Mouse (Mus musculus) G1E (cell line): ENCODE data around the gene Myo3a. TPM values are rescaled to one million over a fixed set of nuclear protein-coding genes. Genes with fewer than 3 reads are reported as not detected.
"Not testable (repeated sequence)": the region's sequence is repeated elsewhere in the genome, so short reads cannot be mapped to it uniquely, and the experiment has no call there.

ENCODE experiments used
- ATAC-seq: 2 replicates; pipeline ENCODE4 v1.8.0; 2016; ENCODE audit warnings: mild to moderate bottlenecking; ENCODE audit not compliant: insufficient number of reproducible peaks, poor library complexity, low FRiP score, severe bottlenecking; ENCODE audit errors: extremely low read depth
- DNase-seq: peaks from one replicate; pipeline ENCODE4 v3.0.0; 2012; ENCODE audit warnings: low spot score
- H3K27me3 ChIP-seq: 2 replicates; pipeline ENCODE4 v1.6.1; 2012; ENCODE audit warnings: mild to moderate bottlenecking, low read length, inconsistent platforms; ENCODE audit not compliant: insufficient read depth
- H3K36me3 ChIP-seq: replicated peaks from 2 replicates; pipeline ENCODE3; 2012; ENCODE audit warnings: mild to moderate bottlenecking, inconsistent platforms
- H3K4me1 ChIP-seq: 2 replicates; pipeline ENCODE4 v1.6.1; 2012; ENCODE audit warnings: low read depth, low read length, inconsistent platforms, mixed read lengths; ENCODE audit not compliant: insufficient read depth
- H3K4me3 ChIP-seq: 2 replicates; pipeline ENCODE4 v1.5.1; 2012; ENCODE audit warnings: low read depth, mild to moderate bottlenecking, inconsistent platforms, low read length, moderate library complexity, mixed read lengths
- H3K9me3 ChIP-seq: replicated peaks from 2 replicates; pipeline ENCODE4 v1.6.1; 2012; ENCODE audit warnings: inconsistent platforms
- CTCF ChIP-seq: IDR thresholded peaks from 2 replicates; pipeline ENCODE4 v1.5.1; 2012; ENCODE audit warnings: low read depth, low read length, inconsistent platforms, mixed read lengths
- GATA1 ChIP-seq: IDR thresholded peaks from 2 replicates; pipeline ENCODE4 v1.6.1; 2012; ENCODE audit warnings: borderline replicate concordance, low read length, inconsistent platforms, mixed read lengths
- GATA2 ChIP-seq: IDR thresholded peaks from 2 replicates; pipeline ENCODE4 v1.6.1; 2012; ENCODE audit warnings: low read depth, low read length, inconsistent platforms, borderline replicate concordance
- POLR2AphosphoS5 ChIP-seq: IDR thresholded peaks from 2 replicates; pipeline ENCODE4 v1.6.1; 2012; ENCODE audit warnings: low read depth, low read length, inconsistent platforms; ENCODE audit not compliant: insufficient replicate concordance
- TAL1 ChIP-seq: conservative IDR thresholded peaks from 2 replicates; pipeline ENCODE4 v1.6.1; 2012; ENCODE audit warnings: low read depth, low read length, inconsistent platforms, mixed read lengths
- polyA plus RNA-seq: library from polyadenylated mRNA; stranded (reverse); fragments of >175 nt; gene quantifications from 2 replicates; pipeline ENCODE4 v1.2.3, GENCODE M21; 2012
- total RNA-seq, 2 experiments: library from RNA; stranded (forward) in 1 of 2; stranded (reverse) in 1 of 2; fragments of 200-1000 nt in 1 of 2; fragments of >200 nt in 1 of 2; fragmentation: Nextera tagmentation in 1 of 2; gene quantifications; 2 replicates each; pipeline ENCODE4 v1.2.3; 2014 to 2017

Myo3a gene
- total and polyA plus RNA-seq, 3 experiments, result 0.16 TPM; not detected in 2

DNA sequence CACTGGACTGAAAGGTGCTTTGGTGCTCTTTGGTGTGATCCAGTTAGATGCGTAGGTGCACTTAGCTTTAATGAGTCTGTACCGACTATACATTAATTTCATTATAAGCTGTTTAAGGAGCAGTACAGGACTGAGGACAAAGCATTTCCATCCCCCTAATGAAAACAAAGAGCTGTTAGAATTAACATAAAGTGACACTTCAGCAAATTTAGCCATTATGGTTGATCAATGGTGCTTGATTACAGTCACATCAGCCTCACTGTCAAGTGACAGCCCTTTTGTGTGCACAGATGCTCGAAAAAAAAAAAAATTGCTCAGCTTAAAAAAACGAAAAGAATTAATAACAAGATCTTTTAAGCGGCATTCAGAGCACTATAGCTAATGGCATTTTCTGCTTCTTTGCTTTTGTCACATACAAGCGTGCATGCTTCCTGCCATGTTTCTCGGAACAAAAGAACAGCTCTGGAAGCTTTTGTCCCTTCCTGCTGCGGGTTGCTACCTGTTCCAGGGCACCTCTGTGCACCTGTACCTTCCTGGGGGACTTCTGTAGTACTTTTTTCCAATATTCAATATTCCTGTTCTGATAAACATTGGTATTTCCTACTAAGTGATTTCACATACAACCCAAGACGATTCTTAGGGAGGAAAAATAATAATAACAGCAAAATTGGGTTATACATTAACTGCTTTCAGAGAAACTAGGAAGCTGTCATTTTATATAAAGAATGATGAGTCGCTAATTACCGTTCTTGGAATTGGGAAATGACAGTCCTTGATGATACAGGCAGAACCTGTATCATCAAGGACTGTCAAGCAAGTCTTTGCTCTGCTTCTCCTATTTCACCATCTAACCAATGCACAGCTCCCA is 66.5 kb downstream of the Myo3a start:
- no peaks in the 10 kb centered on the region for H3K27me3 ChIP-seq
- no peaks in the 10 kb centered on the region for H3K36me3 ChIP-seq
- no peak for ATAC-seq
- H3K4me1 ChIP-seq, result no peaks in the 10 kb centered on the region
- H3K4me3 ChIP-seq, result no peak overlapping the region
- H3K9me3 ChIP-seq, result no peaks in the 10 kb centered on the region
- TF ChIP-seq GATA2, result no peak
- TF ChIP-seq GATA1, result no peak
- no peak for TF ChIP-seq CTCF
- TF ChIP-seq TAL1, result no peak
- no peak for DNase-seq

GRCm38 (mm10) chr2:22294447-22294738 is 67.1 kb downstream of the Myo3a start:
- Histone ChIP-seq H3K4me3 (no peak overlapping the region), H3K9me3 (no peaks in the 10 kb centered on the region), H3K36me3 (no peaks in the 10 kb centered on the region), H3K27me3 (no peaks in the 10 kb centered on the region), H3K4me1 (no peaks in the 10 kb centered on the region)
- ATAC-seq, result no peak
- no peak for DNase-seq
- TF ChIP-seq GATA2 (no peak), TAL1 (no peak), POLR2AphosphoS5 (no peak), GATA1 (no peak), CTCF (no peak)

DNA sequence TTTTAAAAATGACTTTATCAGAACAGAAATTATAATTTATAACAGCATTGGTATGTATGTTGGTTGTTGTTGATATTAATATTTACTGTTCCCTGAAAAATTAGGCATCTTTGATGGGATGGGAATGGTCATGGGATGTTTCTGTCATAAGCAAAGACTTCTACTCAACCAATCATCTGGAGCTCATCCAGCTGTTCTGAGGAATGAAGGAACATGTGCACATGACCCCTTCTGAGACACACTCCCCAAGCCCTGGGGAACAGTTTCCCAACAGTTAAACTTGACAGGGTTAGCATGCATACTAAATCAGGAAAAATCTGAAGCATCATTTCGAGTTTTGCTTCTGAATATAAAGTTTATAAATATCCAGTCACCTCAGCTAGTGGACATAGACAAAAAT is 70.6 kb downstream of the Myo3a start:
- Histone ChIP-seq H3K9me3 (no peaks in the 10 kb centered on the region), H3K36me3 (no peaks in the 10 kb centered on the region), H3K4me1 (no peaks in the 10 kb centered on the region), H3K27me3 (no peaks in the 10 kb centered on the region), H3K4me3 (no peak overlapping the region)
- DNase-seq (no peak), ATAC-seq (no peak)
- TF ChIP-seq POLR2AphosphoS5, result no peak

DNA sequence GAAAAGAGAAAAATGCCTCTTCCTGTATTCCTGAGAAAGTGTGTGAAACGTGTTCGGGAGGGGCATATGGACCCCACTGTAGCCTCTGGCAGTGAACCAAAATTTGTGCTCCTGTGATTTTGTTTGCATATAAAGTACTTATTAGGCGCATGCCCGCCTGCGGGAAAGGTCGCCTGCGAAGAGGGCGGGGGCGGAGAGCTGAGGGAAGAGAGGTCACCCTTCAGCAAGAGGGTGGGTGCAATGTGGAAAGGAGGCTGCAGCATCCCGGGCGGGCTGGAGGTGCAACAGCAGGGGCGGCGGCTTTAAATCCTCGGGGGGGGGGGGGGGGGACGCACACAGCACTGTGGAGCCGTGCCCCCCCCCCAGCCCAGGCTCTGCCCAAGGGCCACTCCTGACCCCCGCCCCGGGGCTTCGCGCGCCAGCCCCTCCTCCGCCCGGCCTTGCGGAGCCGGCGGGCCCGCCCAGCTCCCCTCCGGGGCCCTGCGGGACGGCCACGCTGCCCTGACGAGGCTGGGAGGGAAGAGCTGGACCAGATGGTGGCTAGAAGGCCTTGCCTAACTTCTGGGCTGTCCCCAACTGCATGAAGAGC is 111.1 kb downstream of the Myo3a start:
- Histone ChIP-seq H3K4me3 (no peak overlapping the region), H3K9me3 (no peaks in the 10 kb centered on the region), H3K36me3 (no peaks in the 10 kb centered on the region), H3K27me3 (no peaks in the 10 kb centered on the region), H3K4me1 (0 out of 2 replicates have a peak, but pooled peaks cover 3% of the 10 kb centered on the region)
- DNase-seq, result no peak
- no peak for ATAC-seq
- TF ChIP-seq CTCF (no peak), TAL1 (no peak), POLR2AphosphoS5 (no peak), GATA2 (no peak)

DNA sequence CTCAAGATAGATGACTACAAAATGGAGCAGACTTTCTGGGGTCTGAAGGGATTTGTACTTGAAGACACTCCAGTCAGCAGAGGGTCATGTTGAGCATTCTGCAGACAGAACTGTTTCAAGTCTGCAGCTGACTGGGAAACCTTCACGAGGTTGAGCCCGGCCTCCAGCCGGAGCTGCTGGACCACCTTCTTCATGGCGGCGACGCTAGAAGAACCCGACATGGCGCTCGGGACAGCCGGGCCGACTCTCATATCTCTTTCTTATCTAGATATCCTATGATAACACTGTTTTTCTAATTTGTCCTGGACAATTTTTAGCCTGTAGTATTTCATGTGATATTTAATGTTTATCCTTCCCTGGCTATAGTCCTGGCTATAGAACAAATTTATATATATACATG is 183.2 kb downstream of the Myo3a start:
- H3K36me3 ChIP-seq, ATAC-seq, H3K9me3 ChIP-seq, H3K4me1 ChIP-seq, DNase-seq, H3K4me3 ChIP-seq, H3K27me3 ChIP-seq: not testable (repeated sequence)

- Histone ChIP-seq H3K4me1 (no peaks in the 10 kb centered on the region), H3K9me3 (no peaks in the 10 kb centered on the region), H3K27me3 (no peaks in the 10 kb centered on the region), H3K4me3 (no peak overlapping the region), H3K36me3 (no peaks in the 10 kb centered on the region)
- TF ChIP-seq GATA2 (no peak), GATA1 (no peak), POLR2AphosphoS5 (no peak), TAL1 (no peak), CTCF (no peak)
- no peak for DNase-seq
- ATAC-seq, result no peak
These were observed 321.1 kb downstream of the Myo3a start for GRCm38 (mm10) chr2:22548421-22548820.

GRCm38 (mm10) chr2:22587469-22588169 is 360.3 kb downstream of the Myo3a start:
- DNase-seq, H3K4me1 ChIP-seq, H3K27me3 ChIP-seq, H3K36me3 ChIP-seq, H3K4me3 ChIP-seq, H3K9me3 ChIP-seq: not testable (repeated sequence)
- peak; percentile 41 for ATAC-seq

- peak; percentile 1 for ATAC-seq
These were observed 360.9 kb downstream of the Myo3a start for GRCm38 (mm10) chr2:22588170-22588541.

DNA sequence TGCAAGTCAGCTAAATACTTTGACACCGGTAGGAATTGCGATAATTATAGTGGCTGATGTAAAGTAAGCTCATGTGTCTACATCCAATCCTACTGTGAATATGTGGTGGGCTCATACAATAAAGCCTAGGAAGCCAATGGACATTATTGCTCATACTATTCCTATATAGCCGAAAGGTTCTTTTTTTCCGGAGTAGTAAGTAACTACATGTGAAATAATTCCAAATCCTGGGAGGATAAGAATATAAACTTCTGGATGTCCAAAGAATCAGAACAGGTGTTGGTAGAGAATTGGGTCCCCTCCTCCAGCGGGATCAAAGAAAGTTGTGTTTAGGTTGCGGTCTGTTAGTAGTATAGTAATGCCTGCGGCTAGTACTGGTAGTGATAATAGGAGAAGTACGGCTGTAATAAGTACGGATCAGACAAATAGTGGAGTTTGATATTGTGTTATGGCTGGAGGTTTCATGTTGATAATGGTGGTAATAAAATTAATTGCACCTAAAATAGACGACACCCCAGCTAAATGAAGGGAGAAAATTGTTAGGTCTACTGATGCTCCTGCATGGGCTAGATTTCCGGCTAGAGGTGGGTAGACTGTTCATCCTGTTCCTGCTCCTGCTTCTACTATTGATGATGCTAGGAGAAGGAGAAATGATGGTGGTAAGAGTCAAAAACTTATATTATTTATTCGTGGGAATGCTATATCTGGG is 361.5 kb downstream of the Myo3a start:
- not testable (repeated sequence) for H3K4me1 ChIP-seq, H3K27me3 ChIP-seq, H3K4me3 ChIP-seq, H3K36me3 ChIP-seq, H3K9me3 ChIP-seq, DNase-seq
- ATAC-seq, result peak; percentile 31

More at GRCm38 (mm10) chr2:22588170-22588541, 360.9 kb downstream of the Myo3a start:
- not testable (repeated sequence) for H3K36me3 ChIP-seq, H3K4me1 ChIP-seq, H3K4me3 ChIP-seq, DNase-seq, H3K27me3 ChIP-seq, H3K9me3 ChIP-seq
